Mouse (Mus musculus): ENCODE measurements at regions not wholly inside any gene's neighbourhood (a gene's known extent, or its start where the extent isn't known, plus 50 kb on each side); places are given as distances from the start of the nearest gene placed in this dataset.

- no peak for TF ChIP-seq CTCF (IDR thresholded peaks at IDR 0.05; ENCODE audit: extremely low read depth, insufficient read depth, insufficient read length, insufficient replicate concordance)
- TF ChIP-seq POLR2A (IDR thresholded peaks at IDR 0.05; ENCODE audit: low read depth, low read length): no peak
Measured at GRCm38 (mm10) chr7:115362117-115362516, 618.6 kb downstream of the Insc start.
